Mouse (Mus musculus) erythroblast, embryonic 14.5 days (primary cell): ENCODE data around the gene Tshz2.

ENCODE experiments used
- GATA1 ChIP-seq: IDR thresholded peaks from 2 replicates; pipeline ENCODE4 v1.6.1; 2012; ENCODE audit warnings: low read length, inconsistent platforms, mixed read lengths
- TAL1 ChIP-seq: IDR thresholded peaks from 3 replicates; pipeline ENCODE4 v1.6.1; 2012; ENCODE audit warnings: low read length, inconsistent platforms, mixed read lengths

- TF ChIP-seq TAL1: no peak
- TF ChIP-seq GATA1: no peak
Measured at GRCm38 (mm10) chr2:169928447-169929120, 295.8 kb downstream of the Tshz2 start.
